Mouse (Mus musculus): Measurements from ENCODE around the gene Fgf9.

Fgf9 gene

GRCm38 (mm10) chr14:58089486-58089885, 19.1 kb downstream of the Fgf9 start:
- no peak for DNase-seq (ENCODE audit: low spot score in 2 of 2)

- DNase-seq (ENCODE audit: low spot score in 2 of 2), result no peak
Observed at GRCm38 (mm10) chr14:58091321-58091720, 21.0 kb downstream of the Fgf9 start.

GRCm38 (mm10) chr14:58099599-58099998, 29.3 kb downstream of the Fgf9 start:
- no peak for DNase-seq (ENCODE audit: low spot score in 2 of 2)

- no peak for DNase-seq (ENCODE audit: low spot score in 2 of 2)
Observed at GRCm38 (mm10) chr14:58101298-58101697, 31.0 kb downstream of the Fgf9 start.

GRCm38 (mm10) chr14:58104266-58104665, 33.9 kb downstream of the Fgf9 start:
- DNase-seq (ENCODE audit: low spot score in 2 of 2), result no peak

GRCm38 (mm10) chr14:58105596-58105995, 35.2 kb downstream of the Fgf9 start:
- no peak for DNase-seq (ENCODE audit: low spot score in 2 of 2)

- no peak for DNase-seq (ENCODE audit: low spot score in 2 of 2)
Observed at GRCm38 (mm10) chr14:58109601-58110000, 39.3 kb downstream of the Fgf9 start.

GRCm38 (mm10) chr14:58111562-58111961, 41.2 kb downstream of the Fgf9 start:
- DNase-seq (ENCODE audit: low spot score in 2 of 2), result no peak

- DNase-seq (ENCODE audit: low spot score in 2 of 2), result no peak
Observed at GRCm38 (mm10) chr14:58112341-58112740, 42.0 kb downstream of the Fgf9 start.

GRCm38 (mm10) chr14:58113180-58113579, 42.8 kb downstream of the Fgf9 start:
- no peak for DNase-seq (ENCODE audit: low spot score in 2 of 2)

- DNase-seq (ENCODE audit: low spot score in 2 of 2), result no peak
Observed at GRCm38 (mm10) chr14:58114146-58114545, 43.8 kb downstream of the Fgf9 start.

- DNase-seq (ENCODE audit: low spot score in 2 of 2), result no peak
Observed at GRCm38 (mm10) chr14:58124625-58125024, 54.3 kb downstream of the Fgf9 start.

GRCm38 (mm10) chr14:58126508-58126907, 56.2 kb downstream of the Fgf9 start:
- DNase-seq (ENCODE audit: low spot score in 2 of 2), result no peak

GRCm38 (mm10) chr14:58139506-58140055, 69.2 kb downstream of the Fgf9 start:
- no peak for DNase-seq (ENCODE audit: low spot score in 2 of 2)

- no peak for DNase-seq (ENCODE audit: low spot score in 2 of 2)
Observed at GRCm38 (mm10) chr14:58149637-58150470, 79.5 kb downstream of the Fgf9 start.

GRCm38 (mm10) chr14:58150471-58150855, 80.1 kb downstream of the Fgf9 start:
- no peak for DNase-seq (ENCODE audit: low spot score in 2 of 2)

- DNase-seq (ENCODE audit: low spot score in 2 of 2), result no peak
Observed at GRCm38 (mm10) chr14:58152110-58152509, 81.8 kb downstream of the Fgf9 start.

GRCm38 (mm10) chr14:58153470-58154416, 83.4 kb downstream of the Fgf9 start:
- no peak for DNase-seq (ENCODE audit: low spot score in 2 of 2)

- no peak for DNase-seq (ENCODE audit: low spot score in 2 of 2)
Observed at GRCm38 (mm10) chr14:58160624-58161023, 90.3 kb downstream of the Fgf9 start.
